Mouse (Mus musculus): ENCODE measurements around the gene Fry. TPM values are rescaled to one million over a fixed set of nuclear protein-coding genes. Genes with fewer than 3 reads are reported as not detected.

Fry gene
- total RNA-seq, 4 experiments from 2014 or later = 116 to 137 (median 123) TPM

DNA sequence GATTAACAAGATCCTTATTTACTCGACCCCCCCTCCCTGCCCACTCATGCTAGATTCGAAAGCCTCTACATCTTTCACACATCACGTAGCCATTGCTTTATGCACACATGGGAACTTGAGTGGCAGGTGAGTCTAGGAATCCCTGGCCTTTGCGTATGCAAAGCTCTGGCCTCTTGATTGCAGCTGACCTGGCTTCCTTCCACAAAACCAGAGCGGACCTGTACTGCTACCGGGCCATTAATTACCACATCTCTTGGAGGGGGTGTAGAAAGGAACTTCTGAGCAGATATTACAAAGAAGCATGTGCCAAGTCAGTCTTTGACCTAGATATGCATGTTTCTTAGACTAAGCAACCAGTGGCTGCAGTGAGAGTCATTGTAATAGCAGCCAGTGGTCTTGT, 55.4 kb downstream of the Fry start:
- no peak for DNase-seq (ENCODE audit: low spot score)

DNA sequence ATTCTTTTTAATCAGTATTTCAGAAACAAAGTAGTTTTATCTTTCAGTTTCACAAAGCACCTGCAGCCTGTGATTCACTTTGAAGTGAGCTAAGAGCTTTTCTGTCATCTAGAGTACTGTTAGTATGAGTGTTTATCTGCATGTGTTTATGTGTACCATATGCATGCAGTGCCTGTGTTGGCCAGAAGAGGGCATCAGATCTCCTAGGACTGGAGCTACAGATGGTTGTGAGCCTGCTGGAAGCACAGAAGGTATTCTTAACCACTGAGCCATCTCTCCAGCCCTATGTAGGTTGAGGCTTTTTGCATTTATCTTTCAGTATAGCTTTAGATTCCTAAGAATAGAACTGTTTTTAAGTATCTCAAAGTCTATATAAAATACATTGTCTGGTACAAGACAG, 56.5 kb downstream of the Fry start:
- no peak for DNase-seq (ENCODE audit: low spot score)

DNA sequence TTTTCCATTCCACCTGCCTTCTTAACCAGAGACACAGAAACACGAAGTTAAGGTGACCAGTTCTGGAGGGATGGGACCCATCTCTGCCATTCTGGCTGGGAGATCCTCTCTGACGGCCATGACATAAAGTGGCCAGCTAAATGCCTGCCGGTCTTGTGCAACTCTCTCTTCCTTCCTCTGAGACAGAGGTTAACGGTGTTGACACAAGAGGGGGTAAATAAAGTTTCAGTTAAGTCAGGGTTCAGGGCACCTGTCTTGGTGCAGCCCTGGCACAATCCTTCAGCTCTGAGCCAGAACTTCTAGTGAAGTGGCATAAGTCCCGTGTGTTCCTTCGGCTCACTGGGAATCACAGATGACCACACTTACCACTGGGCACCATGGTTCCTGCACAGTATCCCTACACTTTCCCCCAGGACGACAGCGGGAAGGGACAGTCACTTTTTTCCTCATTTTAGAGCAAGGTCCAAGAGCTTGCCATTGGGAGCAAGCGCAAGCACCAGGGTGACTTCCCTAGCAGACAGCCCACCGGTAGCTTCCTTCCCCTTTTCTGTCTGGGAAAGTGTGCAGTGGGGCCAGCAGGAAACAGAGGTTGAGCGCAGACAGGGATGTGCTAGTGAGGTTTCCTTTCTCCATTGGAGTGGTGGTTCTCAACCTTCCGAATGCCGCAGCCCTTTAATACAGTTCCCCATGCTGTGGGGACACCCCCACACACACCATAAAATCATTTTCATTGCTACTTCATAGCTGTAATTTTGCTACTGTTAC, 58.0 kb downstream of the Fry start:
- DNase-seq (ENCODE audit: low spot score) = no peak

DNA sequence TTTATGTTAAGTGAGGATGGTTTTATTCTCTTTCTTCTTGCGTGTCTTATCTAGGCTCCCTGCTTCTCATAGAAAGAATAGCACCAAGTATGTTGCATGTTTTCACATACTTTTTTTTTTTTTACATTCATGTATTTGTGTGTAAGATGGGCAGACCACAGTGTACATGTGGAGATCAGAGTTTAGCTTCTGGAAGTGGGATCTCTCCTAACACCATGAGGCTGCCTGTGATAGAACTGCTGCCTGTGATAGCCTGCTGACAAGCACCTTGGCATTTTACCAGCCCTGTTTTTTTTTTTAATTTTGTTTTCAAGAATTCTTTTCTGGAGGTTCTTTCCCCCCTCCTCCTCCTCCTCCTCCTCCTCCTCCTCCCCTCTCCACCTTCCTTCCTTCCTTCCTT, 59.3 kb downstream of the Fry start:
- DNase-seq (ENCODE audit: low spot score) = no peak

DNA sequence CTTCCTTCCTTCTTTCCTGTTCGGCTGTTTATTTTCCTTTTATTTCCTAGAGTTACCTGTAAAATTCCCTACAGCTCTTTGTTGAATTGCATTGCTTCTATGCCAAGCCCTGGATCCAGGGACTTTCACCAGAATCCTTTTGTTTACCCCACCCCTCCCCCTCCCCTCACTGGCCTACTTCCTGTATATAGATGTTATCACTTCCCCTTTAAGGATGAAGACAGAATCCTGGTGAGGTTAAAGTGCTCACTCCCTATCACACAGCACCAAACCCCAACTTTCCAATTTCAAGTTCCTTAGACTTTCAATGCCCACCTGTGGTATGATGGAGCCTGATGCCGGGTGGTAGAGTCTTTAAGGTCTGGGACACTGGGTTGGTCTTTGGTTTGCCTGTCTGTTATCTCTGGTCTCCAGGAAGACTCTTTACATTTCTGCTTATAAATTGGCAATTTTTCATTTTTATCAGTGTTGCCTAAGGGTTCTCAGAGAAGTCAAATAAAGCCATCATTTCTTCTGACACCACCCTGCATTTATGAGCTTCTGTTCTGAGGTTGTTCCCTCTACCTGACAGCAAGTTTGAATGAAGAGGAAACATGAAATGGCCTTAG, 59.9 kb downstream of the Fry start:
- no peak for DNase-seq (ENCODE audit: low spot score)

DNA sequence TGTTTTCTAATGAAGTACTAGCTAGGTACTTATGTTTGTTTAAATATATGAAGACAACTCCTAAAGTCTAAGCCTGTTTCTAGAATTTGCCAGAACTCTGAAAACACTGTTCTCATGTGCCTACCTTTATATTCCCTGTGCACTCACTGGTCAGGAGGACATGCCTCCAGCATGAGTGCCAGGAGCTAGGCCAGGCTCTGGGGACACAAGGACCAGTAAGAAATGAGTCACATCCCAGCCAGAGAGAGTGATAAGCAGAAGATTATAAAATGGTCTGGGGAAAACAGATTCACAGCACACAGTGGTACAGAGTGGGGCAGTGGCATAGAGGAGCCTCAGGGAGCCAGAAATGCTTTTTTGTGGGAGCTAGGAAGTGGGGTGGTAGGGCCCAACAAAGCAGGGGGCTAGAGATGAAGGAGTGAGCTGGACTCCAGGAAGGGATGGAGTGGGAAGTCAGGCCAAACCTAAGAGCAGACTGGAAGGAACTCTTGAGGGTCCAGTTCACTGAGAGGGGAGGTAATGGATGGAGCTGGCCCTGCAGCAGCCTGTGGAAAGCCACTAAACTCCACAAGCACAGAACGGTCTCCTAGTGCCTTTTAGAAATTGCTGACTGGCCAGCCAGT, 62.7 kb downstream of the Fry start:
- no peak for DNase-seq (ENCODE audit: low spot score)

DNA sequence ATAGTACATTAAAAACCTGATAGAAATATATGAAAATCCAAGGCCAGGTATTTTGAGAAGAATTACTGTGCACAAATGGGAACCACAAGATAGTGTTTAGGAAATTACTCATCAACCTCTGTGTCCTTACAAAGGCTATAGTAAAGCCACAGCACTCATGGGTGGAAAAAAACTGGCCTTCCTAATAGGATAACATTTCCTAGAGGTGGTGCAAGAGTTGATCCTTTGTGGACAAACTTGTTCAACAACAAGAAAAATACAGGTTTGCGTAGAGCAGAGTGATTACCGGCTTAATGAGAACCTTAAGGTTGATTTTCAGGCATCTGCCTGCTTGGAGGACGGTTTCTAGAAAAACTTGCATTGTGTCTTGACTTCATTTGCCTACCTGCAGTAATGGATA, 66.5 kb downstream of the Fry start:
- no peak for DNase-seq (ENCODE audit: low spot score)

DNA sequence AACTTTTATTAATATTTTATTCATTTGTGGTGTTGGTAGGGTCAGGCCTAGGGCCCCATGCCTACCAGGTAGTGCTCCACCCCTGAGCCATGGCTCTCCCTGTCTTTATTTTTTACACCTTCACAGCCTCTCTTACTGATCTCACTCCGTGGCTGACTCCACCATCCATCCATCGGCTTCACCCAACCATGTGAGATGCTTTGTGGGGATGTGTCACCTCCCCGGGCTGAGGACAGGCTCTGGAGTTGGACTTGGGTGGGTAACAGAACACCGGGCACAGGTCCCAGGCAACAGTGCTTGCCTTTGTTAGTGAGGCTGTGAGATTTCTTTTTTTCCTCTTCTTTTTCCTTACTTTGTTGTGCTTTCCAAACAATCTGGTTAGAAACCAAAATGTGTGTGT, 67.7 kb downstream of the Fry start:
- no peak for DNase-seq (ENCODE audit: low spot score)

DNA sequence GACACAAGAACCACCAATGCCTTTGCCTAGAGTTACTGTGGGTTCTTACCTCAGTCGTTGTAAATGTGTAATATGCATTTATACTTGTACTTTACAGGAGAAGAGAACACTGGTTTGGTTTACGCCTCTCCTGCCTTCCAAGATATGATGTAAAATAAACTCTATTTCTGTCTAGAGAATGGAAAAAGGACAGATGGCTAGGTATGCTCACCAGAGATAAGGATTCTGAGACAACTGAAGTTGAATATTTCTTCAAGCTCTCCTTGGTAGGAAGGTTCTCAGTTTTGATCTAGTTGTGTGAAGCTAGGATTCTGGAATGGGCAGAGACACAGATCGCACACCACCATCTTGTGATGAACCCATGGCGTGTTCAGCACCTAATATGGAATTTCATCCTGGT, 68.2 kb downstream of the Fry start:
- no peak for DNase-seq (ENCODE audit: low spot score)

DNA sequence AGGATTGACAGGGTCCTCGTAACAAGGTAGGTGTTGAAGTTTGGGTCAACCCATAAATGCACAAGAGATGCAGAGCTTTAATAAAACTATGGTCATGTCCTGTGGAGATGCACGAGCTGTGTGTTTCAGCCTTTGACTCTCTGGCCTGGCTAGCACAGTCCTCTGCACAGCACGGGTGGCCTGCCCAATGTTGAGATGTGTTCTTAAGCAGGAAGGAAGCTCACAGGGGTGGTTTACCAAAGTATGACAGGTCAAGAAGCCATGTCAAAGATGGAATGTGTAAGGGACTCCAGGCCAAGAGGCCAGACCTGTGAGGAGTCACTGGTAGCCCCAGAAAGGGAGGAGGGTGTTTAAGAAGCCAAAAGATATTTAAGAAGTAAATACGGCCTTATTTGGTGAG, 69.6 kb downstream of the Fry start:
- DNase-seq (ENCODE audit: low spot score) = no peak

DNA sequence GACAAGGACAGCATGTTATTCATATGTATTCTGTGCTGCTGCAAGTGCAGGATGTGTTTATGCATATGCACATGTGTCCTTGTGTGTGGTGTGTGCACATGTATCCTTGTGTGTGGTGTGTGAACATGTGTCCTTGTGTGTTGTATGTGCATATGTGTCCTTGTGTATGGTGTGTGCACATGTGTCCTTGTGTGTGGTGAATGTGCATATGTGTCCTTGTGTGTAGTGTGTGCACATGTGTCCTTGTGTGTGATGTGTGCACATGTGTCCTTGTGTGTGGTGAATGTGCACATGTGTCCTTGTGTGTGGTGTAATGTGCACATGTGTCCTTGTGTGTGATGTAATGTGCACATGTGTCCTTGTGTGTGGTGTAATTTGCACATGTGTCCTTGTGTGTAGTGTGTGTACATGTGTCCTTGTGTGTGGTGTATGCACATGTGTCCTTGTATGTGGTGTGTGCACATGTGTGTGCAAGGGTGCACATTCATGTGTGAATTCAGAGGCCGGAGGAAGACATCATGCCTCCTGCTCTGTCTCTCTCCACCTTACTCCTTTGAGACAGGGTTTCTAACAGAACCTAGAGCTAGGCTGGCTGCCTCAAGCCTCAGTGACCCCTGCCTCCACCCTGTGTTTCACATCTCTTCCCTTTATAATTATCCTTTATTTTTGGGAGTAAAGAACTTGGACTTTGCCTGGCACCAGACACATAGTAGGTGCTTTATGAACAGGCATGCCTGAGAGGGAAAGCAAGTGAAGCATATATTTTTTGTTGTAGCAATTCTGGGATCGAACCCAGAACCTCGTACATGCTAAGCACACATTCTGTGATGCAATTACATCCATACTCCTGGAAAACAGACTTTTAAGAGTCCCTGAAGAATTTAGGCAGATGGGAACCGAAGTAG, 72.3 kb downstream of the Fry start:
- no peak for DNase-seq (ENCODE audit: low spot score)

DNA sequence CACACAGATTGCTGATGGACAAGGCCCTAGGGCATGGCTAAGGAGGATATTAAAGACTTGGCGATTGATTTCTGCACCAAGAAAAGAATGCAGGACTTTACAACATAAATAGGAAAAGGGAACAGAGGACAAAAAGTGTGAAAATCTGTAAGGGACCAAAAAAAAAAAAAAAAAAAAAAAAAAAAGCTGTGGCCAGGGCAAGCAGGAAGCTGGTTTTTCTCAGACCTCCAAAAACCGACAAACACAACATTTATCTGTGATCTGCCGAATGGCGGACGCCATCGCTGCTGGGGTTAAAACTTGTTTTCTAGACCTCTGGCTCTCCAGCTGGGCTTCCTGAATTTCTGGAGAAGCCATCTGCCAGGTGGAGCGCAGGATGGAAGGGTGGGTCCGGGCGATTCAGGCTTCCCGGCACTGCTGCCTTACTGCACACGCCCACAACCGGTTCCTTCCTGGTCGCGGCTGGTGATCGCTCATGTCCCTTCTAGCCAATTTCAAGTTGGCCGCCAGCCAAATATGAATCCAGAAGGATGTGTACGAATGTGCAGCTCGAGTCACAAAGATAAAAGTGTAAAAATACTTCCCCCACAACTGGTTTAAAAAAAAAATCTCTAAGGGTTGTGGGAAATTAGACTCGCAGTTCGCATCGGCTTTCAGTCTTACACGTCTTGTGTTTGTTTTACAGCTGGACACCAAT, 77.2 kb downstream of the Fry start:
- peak; percentile 90 for DNase-seq (ENCODE audit: low spot score)

DNA sequence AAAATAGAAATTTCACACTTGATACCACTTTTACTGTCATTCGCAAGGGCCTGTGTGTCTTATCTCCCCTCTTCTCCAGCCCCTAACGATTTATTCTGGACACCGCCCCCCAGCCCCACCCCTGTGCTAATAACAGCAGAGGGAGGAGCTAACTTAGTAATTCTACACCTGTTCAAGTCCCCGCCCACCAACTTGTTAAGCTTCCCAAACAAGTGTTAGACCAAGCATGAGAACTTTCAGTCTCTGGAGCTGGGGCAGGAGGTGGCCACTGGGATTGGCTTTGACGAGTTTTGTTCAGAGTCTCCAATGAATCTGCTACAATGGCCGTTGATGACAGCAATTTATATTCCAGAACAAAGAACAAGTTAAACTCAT, 77.8 kb downstream of the Fry start:
- DNase-seq (ENCODE audit: low spot score) = peak; percentile 81

DNA sequence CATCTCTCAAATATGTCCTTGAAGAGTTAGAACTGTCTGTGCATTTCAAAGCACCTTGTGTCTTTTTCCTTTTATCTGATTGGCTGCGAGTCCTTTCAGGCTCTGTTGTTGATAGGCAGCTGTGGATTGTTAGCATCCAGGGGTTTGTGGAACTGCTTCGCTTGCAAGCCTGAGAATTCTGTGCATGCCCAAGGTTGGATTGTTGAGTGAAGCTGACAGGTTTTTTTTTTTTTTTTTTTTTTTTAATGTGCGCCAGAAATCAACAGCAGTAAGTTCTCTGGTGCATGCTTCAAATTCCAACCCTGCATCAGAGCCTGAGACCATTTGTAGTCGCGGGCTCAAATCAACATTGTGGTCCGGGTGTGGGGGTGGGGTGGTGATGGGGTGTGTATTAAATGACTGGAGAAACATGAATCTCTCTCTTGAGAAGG, 78.5 kb downstream of the Fry start:
- peak; percentile 15 for DNase-seq (ENCODE audit: low spot score)

DNA sequence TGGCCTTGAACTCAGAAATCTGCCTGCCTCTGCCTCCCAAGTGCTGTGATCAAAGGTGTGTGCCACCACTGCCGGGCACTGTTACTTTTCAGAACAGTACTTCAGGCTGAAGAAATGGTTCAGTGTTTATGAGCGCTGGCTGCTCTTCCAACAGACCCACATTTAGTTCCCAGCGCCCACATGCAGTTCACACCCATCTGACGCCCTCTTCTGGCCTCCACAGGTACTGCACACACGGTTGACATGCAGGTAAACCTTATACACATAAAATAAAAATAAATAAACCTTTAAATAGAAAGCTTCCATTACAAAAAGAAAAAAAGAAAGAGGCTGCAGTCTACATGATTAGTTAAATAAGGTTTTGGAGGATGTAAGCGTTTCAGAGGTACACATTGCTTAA, 88.3 kb downstream of the Fry start:
- DNase-seq (ENCODE audit: low spot score) = no peak

DNA sequence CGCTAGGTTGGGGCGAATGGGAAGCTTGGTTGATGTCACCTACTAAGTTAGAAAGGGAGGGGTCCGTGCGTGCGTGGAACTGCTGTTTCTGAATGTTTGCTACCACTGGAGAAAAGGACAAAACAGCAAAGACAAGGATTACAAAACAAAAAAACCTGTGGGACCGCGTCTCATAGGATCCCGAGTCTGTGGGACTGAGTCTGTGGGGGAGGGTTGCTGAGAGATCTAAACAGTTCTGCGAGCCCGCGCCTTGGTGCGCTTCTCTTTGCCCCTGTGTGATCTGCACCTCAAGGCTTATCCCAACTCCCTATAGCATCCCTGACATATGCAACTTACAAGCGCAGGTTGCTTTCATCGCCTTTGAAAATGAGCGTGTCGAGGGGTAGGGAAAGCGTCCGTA, 89.2 kb downstream of the Fry start:
- no peak for DNase-seq (ENCODE audit: low spot score)

DNA sequence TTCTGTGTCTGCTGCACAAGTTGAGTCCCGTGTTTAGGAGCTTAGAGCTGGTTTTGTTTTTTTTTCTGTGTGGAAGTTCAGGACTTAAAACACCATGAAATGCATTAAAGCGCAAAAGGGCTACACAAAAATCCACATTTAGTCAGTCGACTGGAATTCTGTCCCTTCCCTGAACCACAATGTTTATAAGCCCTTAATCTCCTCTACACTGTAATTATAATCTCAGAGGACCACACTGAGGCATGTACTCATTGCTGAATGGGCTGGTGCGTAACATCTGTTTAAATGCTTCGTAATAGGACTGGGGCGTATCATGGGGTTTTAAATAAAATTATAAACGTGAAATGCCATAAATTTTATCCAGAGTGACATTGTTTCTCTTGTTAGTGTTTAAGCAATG, 89.6 kb downstream of the Fry start:
- no peak for DNase-seq (ENCODE audit: low spot score)

DNA sequence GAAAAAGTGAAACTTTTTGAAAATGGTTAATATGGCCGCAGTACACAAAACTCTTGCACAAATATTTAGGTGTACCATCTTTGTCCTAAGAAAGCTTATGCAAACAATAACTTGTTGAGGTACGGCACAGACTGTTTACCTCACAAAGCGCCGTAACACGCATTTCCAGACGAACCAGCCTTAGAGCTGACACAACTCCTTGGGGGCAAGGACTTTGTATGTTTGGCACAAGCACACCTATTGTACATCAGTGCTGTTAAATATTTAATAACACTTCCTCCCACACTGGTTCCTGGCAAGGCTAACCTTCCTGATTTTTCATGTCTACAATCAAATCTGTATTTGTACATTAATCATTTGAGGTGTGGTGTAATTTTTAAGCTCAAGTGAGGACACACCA, 95.6 kb downstream of the Fry start:
- no peak for DNase-seq (ENCODE audit: low spot score)

DNA sequence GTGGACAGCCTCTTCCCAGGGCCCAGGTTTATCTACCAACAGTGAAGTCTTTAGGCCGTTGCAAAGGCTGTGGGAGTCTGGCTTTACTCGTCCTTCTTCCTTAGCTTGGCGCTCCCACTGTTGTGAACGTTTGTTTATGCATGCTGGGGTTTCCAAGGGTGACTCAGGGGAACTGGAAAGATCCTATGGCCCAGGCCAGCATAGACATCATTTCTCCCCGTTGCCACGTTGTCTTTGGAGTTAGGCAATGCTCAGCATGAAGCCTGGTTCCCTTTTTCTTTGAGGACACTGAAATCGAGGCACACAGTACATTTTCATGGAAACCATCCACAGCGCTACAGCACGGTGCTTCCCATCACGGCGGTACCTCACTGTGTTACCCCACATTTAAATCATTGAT, 97.6 kb downstream of the Fry start:
- DNase-seq (ENCODE audit: low spot score) = no peak

DNA sequence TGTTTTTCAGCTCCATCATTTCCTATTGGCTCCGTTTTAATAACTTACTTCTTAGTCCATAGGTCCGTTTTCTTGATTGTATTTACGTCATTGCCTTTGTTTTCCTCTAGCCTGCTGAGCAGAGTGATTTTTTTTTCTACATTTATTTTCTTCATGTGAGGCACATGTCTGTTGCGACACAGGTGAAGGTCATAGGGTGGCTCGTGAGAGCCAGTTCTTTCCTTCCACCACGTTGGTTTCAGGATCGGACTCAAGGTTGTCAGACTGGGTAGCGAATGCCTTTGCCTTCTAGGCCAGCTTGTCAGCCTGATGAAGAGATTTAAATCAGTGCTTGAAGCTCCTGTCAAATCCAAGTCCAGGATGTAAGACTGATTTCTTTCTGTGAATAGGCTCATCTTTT, 101.0 kb downstream of the Fry start:
- no peak for DNase-seq (ENCODE audit: low spot score)

DNA sequence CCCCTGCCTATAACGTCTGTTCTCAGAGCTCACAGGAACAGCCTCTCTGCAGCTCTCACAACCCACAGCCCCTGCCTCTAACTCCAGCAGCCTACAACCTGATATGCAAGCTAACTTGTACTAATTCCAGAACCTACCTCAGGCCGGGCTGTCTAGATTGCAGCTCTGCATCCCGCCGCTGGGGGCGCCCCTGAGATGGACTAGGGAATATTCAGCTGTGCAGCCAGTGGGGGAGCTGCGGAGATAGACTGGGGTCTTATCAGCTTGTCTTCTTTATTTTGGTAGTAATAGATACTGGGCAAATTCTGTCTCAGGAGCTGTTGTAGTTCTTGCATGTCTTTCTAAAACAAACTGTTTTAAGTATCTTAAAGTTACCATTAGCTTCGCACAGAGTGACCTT, 101.9 kb downstream of the Fry start:
- DNase-seq (ENCODE audit: low spot score) = no peak

DNA sequence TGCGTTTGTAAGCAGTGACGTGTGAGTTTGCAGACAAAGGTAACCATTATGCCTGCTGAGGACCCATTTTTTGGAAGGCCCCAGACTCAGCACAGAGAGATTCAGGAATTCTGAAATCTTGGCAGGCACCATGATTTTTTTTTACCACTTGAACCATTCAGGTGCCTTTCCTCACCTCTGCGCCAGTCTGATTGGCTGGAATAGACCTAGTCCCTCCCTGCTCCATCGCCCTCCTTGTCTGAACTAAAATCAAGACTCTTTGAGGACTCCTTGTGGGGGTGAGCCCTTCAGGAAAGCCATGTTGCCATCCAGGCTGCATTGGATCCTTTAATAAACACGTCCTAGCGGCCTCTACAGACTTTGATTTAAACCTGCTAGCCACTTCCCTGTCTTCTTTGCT, 103.4 kb downstream of the Fry start:
- DNase-seq (ENCODE audit: low spot score) = no peak

All from heart, adult 8-10 months (tissue).